23 mouse cellular contexts compared by ENCODE assay signal in the genomic region with DNA sequence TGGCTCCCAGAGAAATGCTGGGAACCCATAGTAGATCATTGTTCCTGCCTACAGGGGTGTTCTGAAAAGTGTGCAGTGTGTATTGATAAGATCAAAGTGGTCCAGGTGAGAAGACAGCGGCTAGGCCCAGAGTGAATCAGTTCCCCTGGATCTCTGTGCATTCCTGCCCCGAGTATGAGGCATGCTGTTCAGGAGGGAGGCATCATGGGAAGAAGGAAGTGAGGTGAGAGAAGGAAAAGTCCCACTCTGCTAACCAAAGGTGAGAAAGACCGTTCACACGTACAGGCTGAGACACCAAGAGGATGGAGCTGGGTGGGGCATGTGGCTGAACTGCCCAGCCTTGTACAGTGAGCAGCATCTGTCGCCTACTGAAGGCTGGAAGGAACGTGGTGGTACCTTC.
"Had no signal": no experiment of that assay in that cellular context is flagged by ENCODE, and none has a peak within 500 bp of the region (broad histone marks: within the 10 kb centered on the region; RNA-seq: fewer than 3 reads in every experiment).

No protein-coding gene starts in this region.

- H3K4me2 ChIP-seq: heart, embryonic 12.5 days; hindbrain, embryonic 13.5 days; hindbrain, embryonic 15.5 days; intestine, embryonic 15.5 days; liver, embryonic 11.5 days; liver, embryonic 13.5 days had no signal

- H3K36me3 ChIP-seq: hindbrain, embryonic 13.5 days; hindbrain, embryonic 15.5 days; intestine, embryonic 15.5 days; liver, embryonic 13.5 days had no signal

- H3K9me3 ChIP-seq: heart, embryonic 12.5 days; hindbrain, embryonic 13.5 days; hindbrain, embryonic 15.5 days; intestine, embryonic 15.5 days; liver, embryonic 13.5 days had no signal

- H3K27me3 ChIP-seq: heart, embryonic 12.5 days; hindbrain, embryonic 13.5 days; hindbrain, embryonic 15.5 days; intestine, embryonic 15.5 days; liver, embryonic 13.5 days had no signal

- H3K4me1 ChIP-seq: hindbrain, embryonic 13.5 days; hindbrain, embryonic 15.5 days had no signal

- DNase-seq: gastrocnemius, postnatal 14 days; gastrocnemius, postnatal 36 days; heart, adult 11 months; heart, adult 2 months; heart, postnatal 14 days; heart, postnatal 36 days; kidney, adult 18-20 months; kidney, adult 8-10 months; kidney, postnatal 10 days; kidney, postnatal 25 days; kidney, postnatal 4 days; liver; liver, embryonic 13.5 days had no signal

- H3K9ac ChIP-seq: heart, embryonic 12.5 days; hindbrain, embryonic 13.5 days; hindbrain, embryonic 15.5 days; intestine, embryonic 15.5 days; liver, embryonic 13.5 days had no signal

- ATAC-seq: hindbrain, postnatal 0 days; inflammation-experienced regulatory T-cells, adult 6 months; intestine, embryonic 15.5 days; intestine, postnatal 0 days had no signal

- H3K4me3 ChIP-seq: heart, adult 2 months; heart, embryonic 12.5 days; hindbrain, embryonic 13.5 days; hindbrain, embryonic 15.5 days; intestine, embryonic 15.5 days; layer of hippocampus, adult 2 months; left cerebral cortex, adult 2 months; liver, embryonic 13.5 days had no signal

- H3K27ac ChIP-seq: heart, adult 2 months; hindbrain, embryonic 13.5 days; hindbrain, embryonic 15.5 days; hindbrain, postnatal 0 days; intestine, embryonic 15.5 days; layer of hippocampus, adult 2 months; left cerebral cortex, adult 2 months; liver, embryonic 13.5 days had no signal
